Mouse (Mus musculus): ENCODE results near the gene 2410131K14Rik. TPM values are rescaled to one million over a fixed set of nuclear protein-coding genes. Genes with fewer than 3 reads are reported as not detected.

2410131K14Rik gene
- total RNA-seq, 2 experiments from 2014 or later, result 18.6 to 19.3 TPM

- intact Hi-C loops (cut with DNase I), result no loop called here
- DNase-seq (ENCODE audit: extremely low spot score in 1 of 2, low spot score in 2 of 2), result no peak
These were observed 49.8 kb downstream of the 2410131K14Rik start for GRCm38 (mm10) chr5:118294865-118295258.

GRCm38 (mm10) chr5:118297338-118297746 is 52.3 kb downstream of the 2410131K14Rik start:
- DNase-seq (ENCODE audit: extremely low spot score in 1 of 2, low spot score in 2 of 2), result peak in 1 of 2 experiments; percentile 53
- intact Hi-C loops (cut with DNase I), result no loop called here

GRCm38 (mm10) chr5:118299720-118300400 is 54.8 kb downstream of the 2410131K14Rik start:
- intact Hi-C loops (cut with DNase I), result no loop called here
- no peak for DNase-seq (ENCODE audit: extremely low spot score in 1 of 2, low spot score in 2 of 2)

- intact Hi-C loops (cut with DNase I), result no loop called here
- DNase-seq (ENCODE audit: extremely low spot score in 1 of 2, low spot score in 2 of 2), result no peak
These were observed 57.6 kb downstream of the 2410131K14Rik start for GRCm38 (mm10) chr5:118302466-118303155.

- intact Hi-C loops (cut with DNase I), result no loop called here
- no peak for DNase-seq (ENCODE audit: extremely low spot score in 1 of 2, low spot score in 2 of 2)
These were observed 60.1 kb downstream of the 2410131K14Rik start for GRCm38 (mm10) chr5:118304970-118305618.

GRCm38 (mm10) chr5:118310389-118310788 is 65.4 kb downstream of the 2410131K14Rik start:
- DNase-seq (ENCODE audit: extremely low spot score in 1 of 2, low spot score in 2 of 2), result no peak
- intact Hi-C loops (cut with DNase I), result no loop called here

- intact Hi-C loops (cut with DNase I), result no loop called here
- DNase-seq (ENCODE audit: extremely low spot score in 1 of 2, low spot score in 2 of 2), result no peak
These were observed 66.2 kb downstream of the 2410131K14Rik start for GRCm38 (mm10) chr5:118311251-118311650.

GRCm38 (mm10) chr5:118313766-118314165 is 68.7 kb downstream of the 2410131K14Rik start:
- intact Hi-C loops (cut with DNase I), result no loop called here
- DNase-seq (ENCODE audit: extremely low spot score in 1 of 2, low spot score in 2 of 2), result no peak

Other genes starting within 250 kb of the 2410131K14Rik start
- gene Tesc, start 217.5 kb upstream of the 2410131K14Rik start, total RNA-seq (2021), result 10 to 100 TPM; 21.5 to 27.3 TPM
- gene Fbxw8, start 89.8 kb upstream of the 2410131K14Rik start, total RNA-seq (2021), result 10 to 100 TPM; 36.7 to 37.4 TPM
- gene Hrk, start 80.6 kb upstream of the 2410131K14Rik start, total RNA-seq (2021), result 10 to 100 TPM; 32.7 to 32.8 TPM
- gene Rnft2, start 111 bp upstream of the 2410131K14Rik start, total RNA-seq (2021), result 100 to 1,000 TPM; 104 to 105 TPM

Measured in left cerebral cortex, postnatal 10 days (tissue).